ENCODE assay signal across 8 mouse cellular contexts in genomic region chr11:28583911-28584434, GRCm38 (mm10). TPM values are rescaled to one million over a fixed set of nuclear protein-coding genes. Genes with fewer than 3 reads are reported as not detected.
A peak's percentile ranks its signal among the peaks of the same experiment; 100 is the strongest.
DNase-seq lines count a peak whose midpoint lies in the region; ATAC-seq and TF ChIP-seq lines count a peak whose summit lies in the region.

TSS of gene Ccdc85a (minus strand) at chr11:28584324.

- TF ChIP-seq EP300 in liver, postnatal 0 days (IDR thresholded peaks at IDR 0.05; ENCODE audit: low read depth) = no peak

- no peak for TF ChIP-seq CTCF in Patski (IDR thresholded peaks at IDR 0.05)
- peak; percentile 59 for TF ChIP-seq CTCF in liver, postnatal 0 days (IDR thresholded peaks at IDR 0.05; ENCODE audit: low read depth)

- peaks cover 12% of the 10 kb centered on the region; the same call in 1 of the 2 replicates for H3K4me1 ChIP-seq in hindbrain, embryonic 10.5 days (replicated peaks)
- H3K4me1 ChIP-seq in liver, postnatal 0 days (ENCODE audit: insufficient read depth) = no peaks in the 10 kb centered on the region

- WGBS in hindbrain, embryonic 10.5 days = under 1% methylated on average over 25 of the region's 25 CpGs
- WGBS in liver, postnatal 0 days (ENCODE audit: insufficient replicate concordance) = 0% methylated on average over 25 of the region's 25 CpGs

- POLR2A ChIA-PET in Patski (lab: Charles Lee) = no interaction called here

- no peak for DNase-seq in Patski (ENCODE audit: low read depth, low spot score)
- DNase-seq in cerebellum, postnatal 10 days = peak; percentile 95
- peak; percentile 84 to 89 for DNase-seq in frontal cortex, postnatal 14 days (ENCODE audit: low spot score in 2 of 2)
- peak; percentile 89 for DNase-seq in hindbrain, embryonic 10.5 days (ENCODE audit: low spot score)
- peak; percentile 88 to 94 for DNase-seq in layer of hippocampus, adult 8-10 months (ENCODE audit: low spot score in 2 of 2)
- peak; percentile 67 for DNase-seq in liver, postnatal 0 days
- DNase-seq in ovary, adult 18-20 months (ENCODE audit: low spot score) = peak; percentile 55
- DNase-seq in urinary bladder, postnatal 4 days (ENCODE audit: low spot score in 2 of 2) = peak; percentile 63 to 78

- H3K4me2 ChIP-seq in liver, postnatal 0 days (ENCODE audit: low read depth, low read length) = peak within 1 kb of the TSS; percentile 64

- peak within 1 kb of the TSS; percentile 66 for H3K27ac ChIP-seq in hindbrain, embryonic 10.5 days
- H3K27ac ChIP-seq in liver, postnatal 0 days (ENCODE audit: low read depth) = no peak within 1 kb of the TSS

- in situ Hi-C loops in Patski (cut with MboI; ENCODE audit: low pct_unique_long_range_greater_than_20kb) = no loop called here

- peak within 1 kb of the TSS; percentile 74 for H3K4me3 ChIP-seq in hindbrain, embryonic 10.5 days
- peak within 1 kb of the TSS; percentile 36 for H3K4me3 ChIP-seq in liver, postnatal 0 days (ENCODE audit: low read depth, low read length)

- H3K9ac ChIP-seq in liver, postnatal 0 days (replicated peaks) = no peak within 1 kb of the TSS

- CTCF ChIA-PET in Patski (lab: Charles Lee) = interaction anchor here (1.1 to 1.2 kb wide), 2 partner anchors 14 to 40 kb away, joined by 3 read pairs; no protein-coding TSS in a partner anchor

- H3K9me3 ChIP-seq in hindbrain, embryonic 10.5 days = no peaks in the 10 kb centered on the region
- no peaks in the 10 kb centered on the region for H3K9me3 ChIP-seq in liver, postnatal 0 days (ENCODE audit: low read length)

- peaks cover 38% of the 10 kb centered on the region for H3K27me3 ChIP-seq in Patski
- H3K27me3 ChIP-seq in hindbrain, embryonic 10.5 days (ENCODE audit: insufficient read depth, poor library complexity, severe bottlenecking) = peaks cover 37% of the 10 kb centered on the region
- H3K27me3 ChIP-seq in liver, postnatal 0 days (ENCODE audit: insufficient read depth, low read length) = peaks cover 22% of the 10 kb centered on the region

- H3K36me3 ChIP-seq in hindbrain, embryonic 10.5 days = no peaks in the 10 kb centered on the region
- no peaks in the 10 kb centered on the region for H3K36me3 ChIP-seq in liver, postnatal 0 days (replicated peaks; ENCODE audit: insufficient read depth, low read length)

- ATAC-seq in Patski = peak; percentile 81
- peak; percentile 64 for ATAC-seq in liver, postnatal 0 days

RNA-seq across cellular contexts. Expression of gene Ccdc85a, which starts in this region (rescaled TPM):
- polyA plus RNA-seq in Patski (2021) = 0.09 TPM
- 1.8 and 3.5 TPM in 2 replicates for polyA plus RNA-seq in hindbrain, embryonic 10.5 days (2016; fragmentation: Nextera tagmentation; extraction: Ambion mirVana)
- 100 to 1,000 TPM; 109 to 131 (median 125) TPM for total RNA-seq in layer of hippocampus, adult 8-10 months (2022)
- 0.02 TPM in 1 of 2 replicates, not detected in the other for polyA plus RNA-seq in liver, postnatal 0 days (2015; fragmentation: Nextera tagmentation; extraction: Ambion mirVana)

Comparison
In these comparisons a context has a peak if more than half of its experiments do, and no peak if none do; other contexts are left out.
1. Peak in ATAC-seq in Patski; RNA of the gene not detected or under 1 TPM.
2. Peak in DNase-seq, ATAC-seq, H3K4me3 ChIP-seq and H3K4me2 ChIP-seq in liver, postnatal 0 days; RNA of the gene not detected or under 1 TPM.